Mouse (Mus musculus) midbrain, embryonic 14.5 days (tissue): ENCODE measurements around the gene Tmod4. TPM values are rescaled to one million over a fixed set of nuclear protein-coding genes. Genes with fewer than 3 reads are reported as not detected.
"Not testable (repeated sequence)": the region's sequence is repeated elsewhere in the genome, so short reads cannot be mapped to it uniquely, and the experiment has no call there.

Experiments used
- ATAC-seq: fragments of 200-750 bp; cut with Nextera tagmentation; 2 replicates; pipeline ENCODE4 v1.8.0; 2017; ENCODE audit warnings: moderate number of reproducible peaks, moderate library complexity; ENCODE audit not compliant: low FRiP score, low TSS enrichment
- DNase-seq: peaks from one replicate; pipeline ENCODE4 v3.0.0-alpha.2; 2015
- H3K27ac ChIP-seq: fragments of 300-500 bp; sonication (generic); replicated peaks from 2 replicates; pipeline ENCODE4 v1.5.1; 2014; ENCODE audit warnings: mild to moderate bottlenecking, low read depth, low read length, moderate library complexity
- H3K27me3 ChIP-seq: fragments of 300-500 bp; sonication (generic); 2 replicates; pipeline ENCODE4 v1.6.1; 2014; ENCODE audit warnings: low read length, control low read depth, mixed read lengths; ENCODE audit not compliant: control insufficient read depth, insufficient read depth
- H3K36me3 ChIP-seq: fragments of 300-500 bp; sonication (generic); 2 replicates; pipeline ENCODE4 v1.6.1; 2014; ENCODE audit warnings: low read length, control low read depth; ENCODE audit not compliant: control insufficient read depth, insufficient read depth
- H3K4me1 ChIP-seq: fragments of 300-500 bp; sonication (generic); 2 replicates; pipeline ENCODE4 v1.6.1; 2014; ENCODE audit warnings: mild to moderate bottlenecking, antibody characterized with exemption, low read length, control low read depth; ENCODE audit not compliant: control insufficient read depth, insufficient read depth
- H3K4me2 ChIP-seq: fragments of 300-500 bp; sonication (generic); 2 replicates; pipeline ENCODE4 v1.6.1; 2014; ENCODE audit warnings: mild to moderate bottlenecking, low read length, moderate library complexity
- H3K4me3 ChIP-seq: fragments of 300-500 bp; sonication (generic); replicated peaks from 2 replicates; pipeline ENCODE4 v1.5.1; 2014; ENCODE audit warnings: low read depth, low read length
- H3K9ac ChIP-seq: fragments of 300-500 bp; sonication (generic); replicated peaks from 2 replicates; pipeline ENCODE4 v1.6.1; 2014; ENCODE audit warnings: mild to moderate bottlenecking, low read length, moderate library complexity
- H3K9me3 ChIP-seq: fragments of 300-500 bp; sonication (generic); 2 replicates; pipeline ENCODE4 v1.6.1; 2016; ENCODE audit warnings: low read length, control low read depth, mixed read lengths; ENCODE audit not compliant: control insufficient read depth
- WGBS: fragments of 180-500 bp; shearing (Covaris S2); extraction: QIAGEN DNeasy Blood & Tissue Kit; methylation state at CpG from one replicate; pipeline ENCODE4 v1.1.7; 2014; 5-methylcytosine and 5-hydroxymethylcytosine counted together
- polyA plus RNA-seq: library from polyadenylated mRNA; unstranded; fragments of >200 nt; fragmentation: Nextera tagmentation; extraction: Ambion mirVana; gene quantifications from 2 replicates; pipeline ENCODE4 v1.2.1, GENCODE M21; 2014

The Tmod4 gene
- polyA plus RNA-seq, result 0.47 and 0.49 TPM in 2 replicates

DNA sequence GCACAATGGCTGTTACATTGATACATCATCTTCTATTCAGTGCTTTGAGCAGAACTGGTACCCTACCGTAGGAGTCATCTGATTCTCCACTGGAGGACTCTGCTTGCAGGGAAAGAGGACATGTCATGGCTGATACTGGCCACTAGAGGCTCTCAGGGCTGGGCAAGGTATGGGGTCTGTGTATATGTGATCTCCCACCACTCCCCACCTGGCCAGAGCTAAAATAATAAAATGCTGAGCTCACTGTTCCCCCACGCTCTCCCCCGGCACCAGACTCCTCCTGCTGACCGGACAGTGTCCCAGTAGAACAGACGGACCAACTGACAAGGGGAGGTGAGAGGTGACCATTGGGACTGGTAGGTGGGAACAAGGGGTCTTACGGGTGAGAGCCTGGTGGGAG, at the start of gene Tmod4:
Tmod4 (plus strand) TSS at position 231 of the 400 bp plus-strand sequence.
- Histone ChIP-seq H3K4me3 (no peak within 1 kb of the TSS), H3K36me3 (peaks cover 42% of the 10 kb centered on the region), H3K9ac (no peak within 1 kb of the TSS), H3K4me1 (no peaks in the 10 kb centered on the region), H3K9me3 (no peaks in the 10 kb centered on the region), H3K27me3 (no peaks in the 10 kb centered on the region), H3K4me2 (no peak within 1 kb of the TSS), H3K27ac (no peak within 1 kb of the TSS)
- ATAC-seq, result no peak
- peak; percentile 45 for DNase-seq
- WGBS, result 60% methylated on average over 6 of the region's 6 CpGs

DNA sequence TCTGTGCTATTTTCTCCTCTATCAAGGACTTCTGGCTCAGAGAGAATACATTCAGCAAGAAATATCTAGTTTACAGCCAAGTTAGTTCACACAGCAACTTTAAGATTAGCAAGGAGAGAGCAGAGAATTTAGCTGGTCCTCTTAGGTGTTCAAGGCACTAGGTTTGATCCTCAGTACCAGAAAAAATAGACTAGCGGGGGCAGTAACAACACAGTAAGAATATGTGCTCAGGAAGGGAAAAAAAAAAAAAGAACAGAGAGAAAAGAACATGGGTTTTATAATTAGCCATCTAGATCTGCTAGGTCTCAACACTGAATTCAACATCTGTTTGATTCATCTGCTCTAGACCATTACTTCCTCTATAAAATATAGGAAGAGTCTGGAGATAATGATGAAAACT, 36.2 kb upstream of the Tmod4 start:
- Histone ChIP-seq H3K27me3 (no peaks in the 10 kb centered on the region), H3K9ac (no peak overlapping the region), H3K36me3 (no peaks in the 10 kb centered on the region), H3K27ac (no peak overlapping the region), H3K4me1 (no peaks in the 10 kb centered on the region), H3K4me2 (no peak overlapping the region), H3K4me3 (no peak overlapping the region), H3K9me3 (no peaks in the 10 kb centered on the region)
- DNase-seq (no peak), ATAC-seq (no peak)
- WGBS, result 94% methylated on average over 1 of the region's 1 CpGs

DNA sequence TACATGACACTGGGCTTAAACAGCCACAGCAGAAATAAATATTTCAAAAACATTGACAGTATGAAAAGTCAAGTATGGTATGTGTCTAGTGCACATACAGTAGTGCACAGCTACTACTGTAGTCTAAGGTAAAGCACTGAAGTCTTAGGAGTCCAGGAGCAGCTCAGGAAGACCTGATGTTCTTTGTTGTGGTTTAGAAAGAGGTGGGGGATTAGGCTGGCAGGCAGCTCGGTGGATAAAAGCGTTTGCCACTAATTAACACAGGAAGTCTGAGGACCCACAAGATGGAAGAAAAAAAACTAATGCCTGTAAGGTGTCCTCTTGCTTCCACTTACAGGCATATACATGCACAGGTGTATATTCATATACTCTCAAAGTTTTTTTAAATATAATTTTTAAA, 23.4 kb upstream of the Tmod4 start:
- Histone ChIP-seq H3K9ac (no peak overlapping the region), H3K27ac (no peak overlapping the region), H3K36me3 (peaks cover 20% of the 10 kb centered on the region), H3K4me3 (no peak overlapping the region), H3K9me3 (no peaks in the 10 kb centered on the region), H3K4me1 (peaks cover 11% of the 10 kb centered on the region), H3K27me3 (no peaks in the 10 kb centered on the region), H3K4me2 (no peak overlapping the region)
- WGBS, result 41% methylated on average over 2 of the region's 2 CpGs
- no peak for DNase-seq
- ATAC-seq, result no peak

DNA sequence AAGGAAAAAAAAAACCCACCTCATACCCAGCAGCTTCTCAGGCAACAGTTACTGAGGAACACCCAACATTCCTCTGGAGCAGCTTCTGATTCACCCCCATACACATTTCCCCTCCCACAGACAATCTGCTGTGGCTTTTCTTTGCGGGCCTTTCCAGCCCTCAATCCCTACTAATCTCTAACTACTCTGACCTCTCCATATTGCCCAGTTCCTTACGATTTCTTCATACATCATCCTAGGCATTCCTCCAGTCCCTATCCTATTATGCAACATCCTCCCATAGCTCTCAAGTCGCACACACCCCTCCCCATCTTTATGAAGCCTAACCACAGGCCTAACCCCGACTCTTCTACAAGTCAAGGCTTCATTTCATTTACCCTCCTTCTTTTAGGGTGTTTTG, 19.2 kb upstream of the Tmod4 start:
- H3K9ac ChIP-seq, result peak overlapping the region; percentile 92
- no peaks in the 10 kb centered on the region for H3K9me3 ChIP-seq
- peak overlapping the region; percentile 73 for H3K4me3 ChIP-seq
- no peak overlapping the region for H3K27ac ChIP-seq
- H3K36me3 ChIP-seq, result peaks cover 10% of the 10 kb centered on the region; the same call in 1 of the 2 replicates
- peak overlapping the region; percentile 80 for H3K4me2 ChIP-seq
- no peaks in the 10 kb centered on the region for H3K27me3 ChIP-seq
- peaks cover 11% of the 10 kb centered on the region for H3K4me1 ChIP-seq
- ATAC-seq (no peak), DNase-seq (no peak)
- WGBS, result 80% methylated on average over 4 of the region's 4 CpGs

DNA sequence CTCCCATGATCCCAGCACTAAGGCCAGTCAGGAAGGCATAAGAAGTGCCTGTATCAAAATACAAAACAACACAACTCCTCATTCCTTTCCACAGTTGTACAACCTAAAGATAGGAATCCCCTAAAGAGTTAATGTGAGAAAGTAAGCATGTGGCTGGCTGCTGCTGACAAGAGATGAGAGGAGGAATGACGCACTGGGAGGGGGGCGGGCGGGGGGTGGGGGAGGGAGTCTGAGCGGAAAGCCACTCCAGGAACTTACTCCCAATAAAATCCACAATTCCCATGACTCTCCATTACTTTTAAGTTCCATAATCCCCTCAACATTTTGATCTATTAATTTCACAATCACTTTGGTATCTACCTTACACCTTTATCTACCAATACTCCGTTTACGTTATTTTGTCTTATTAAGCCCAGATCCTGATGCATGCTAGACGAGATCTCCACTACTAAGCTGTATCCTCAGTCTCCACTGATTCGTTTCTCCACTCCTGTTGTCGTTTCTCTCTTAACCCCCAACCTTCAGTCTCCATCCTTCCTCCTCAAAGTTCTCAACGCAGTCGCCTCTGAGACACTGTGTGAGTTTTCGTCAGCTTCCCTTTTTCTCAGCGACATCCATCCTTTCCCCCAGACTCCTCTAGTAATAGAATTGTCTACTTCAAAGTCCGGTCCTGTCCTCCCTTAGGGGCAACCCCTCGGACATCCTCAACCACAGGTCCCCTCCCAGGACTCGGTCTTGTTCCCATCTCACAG, 18.5 kb upstream of the Tmod4 start:
- peak; percentile 2 for DNase-seq
- peak overlapping the region; percentile 78 for H3K27ac ChIP-seq
- no peak for ATAC-seq
- WGBS, result under 1% methylated on average over 16 of the region's 16 CpGs
- H3K4me3 ChIP-seq, result peak overlapping the region; percentile 73
- no peaks in the 10 kb centered on the region for H3K9me3 ChIP-seq
- H3K4me1 ChIP-seq, result peaks cover 11% of the 10 kb centered on the region
- peak overlapping the region; percentile 80 for H3K4me2 ChIP-seq
- peak overlapping the region; percentile 92 for H3K9ac ChIP-seq
- peaks cover 10% of the 10 kb centered on the region; the same call in 1 of the 2 replicates for H3K36me3 ChIP-seq
- no peaks in the 10 kb centered on the region for H3K27me3 ChIP-seq

DNA sequence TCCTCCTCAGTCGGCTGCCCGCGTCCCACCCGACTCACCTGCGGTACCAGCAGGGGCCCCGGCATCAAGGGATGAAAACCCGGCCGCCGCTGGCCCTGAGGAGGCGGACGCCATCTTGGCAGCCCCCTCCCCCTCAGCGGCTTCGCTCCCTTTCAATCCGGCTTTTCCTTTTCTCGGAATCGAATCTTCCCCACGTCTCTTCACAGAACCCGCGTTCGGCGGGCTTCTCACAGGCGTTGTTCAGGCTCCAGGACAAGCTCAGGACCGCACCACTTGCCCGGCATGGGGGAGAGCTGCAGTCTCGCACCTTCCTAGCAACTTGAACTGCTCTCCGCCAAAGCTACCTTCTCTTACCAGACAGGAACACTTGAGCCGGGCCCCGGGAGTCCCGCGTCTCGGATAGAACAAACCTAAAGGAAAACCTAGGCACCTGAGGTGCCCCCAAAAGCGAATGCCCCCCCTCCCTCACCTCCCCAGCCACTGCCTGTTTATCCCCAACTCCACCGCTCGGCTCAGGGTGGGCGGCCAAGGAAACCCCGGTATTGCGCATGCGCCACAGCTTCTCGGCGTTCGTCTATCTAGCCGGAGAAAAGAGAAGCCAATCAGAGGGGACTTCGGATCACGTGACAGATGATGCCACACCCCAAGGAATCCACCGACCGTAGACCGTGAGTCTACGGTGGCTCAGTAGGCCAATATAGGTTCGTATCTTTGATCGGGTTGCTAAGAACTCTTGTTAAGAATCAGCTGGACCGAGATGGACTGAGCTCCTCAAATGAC, 17.7 kb upstream of the Tmod4 start, which contains the start of gene Pip5k1a:
Pip5k1a (minus strand) TSS at position 593 of the 780 bp plus-strand sequence.
- peak; percentile 92 for ATAC-seq
- DNase-seq, result peak; percentile 99
- Histone ChIP-seq H3K9me3 (no peaks in the 10 kb centered on the region), H3K27ac (peak within 1 kb of the TSS; percentile 78), H3K4me1 (peaks cover 11% of the 10 kb centered on the region), H3K4me2 (peak within 1 kb of the TSS; percentile 80), H3K36me3 (peaks cover 5% of the 10 kb centered on the region; the same call in 1 of the 2 replicates), H3K4me3 (peak within 1 kb of the TSS; percentile 73), H3K9ac (peak within 1 kb of the TSS; percentile 92), H3K27me3 (no peaks in the 10 kb centered on the region)
- under 1% methylated on average over 51 of the region's 51 CpGs for WGBS

DNA sequence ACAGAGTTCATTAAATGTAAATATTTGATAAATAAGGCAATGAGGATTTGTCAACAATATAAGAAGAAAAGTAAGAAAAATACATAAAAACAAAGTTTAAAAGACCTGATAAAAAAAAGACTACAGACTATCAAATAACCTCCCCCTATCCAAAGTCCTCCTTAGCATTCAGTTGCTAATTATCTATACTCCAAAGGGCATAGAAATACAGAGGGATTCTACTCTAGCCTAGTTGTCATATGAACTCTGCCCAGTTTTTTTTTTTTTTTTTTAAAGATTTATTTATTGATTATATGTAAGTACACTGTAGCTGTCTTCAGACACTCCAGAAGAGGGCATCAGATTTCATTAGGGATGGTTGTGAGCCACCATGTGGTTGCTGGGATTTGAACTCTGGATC, 17.0 kb upstream of the Tmod4 start:
- Histone ChIP-seq H3K4me1 (peaks cover 17% of the 10 kb centered on the region), H3K4me2 (peak overlapping the region; percentile 67), H3K4me3 (peak overlapping the region; percentile 73), H3K27ac (peak overlapping the region; percentile 78; the same call in 1 of the 2 replicates)
- not testable (repeated sequence) for DNase-seq, H3K9me3 ChIP-seq, H3K36me3 ChIP-seq, H3K27me3 ChIP-seq, ATAC-seq, H3K9ac ChIP-seq

DNA sequence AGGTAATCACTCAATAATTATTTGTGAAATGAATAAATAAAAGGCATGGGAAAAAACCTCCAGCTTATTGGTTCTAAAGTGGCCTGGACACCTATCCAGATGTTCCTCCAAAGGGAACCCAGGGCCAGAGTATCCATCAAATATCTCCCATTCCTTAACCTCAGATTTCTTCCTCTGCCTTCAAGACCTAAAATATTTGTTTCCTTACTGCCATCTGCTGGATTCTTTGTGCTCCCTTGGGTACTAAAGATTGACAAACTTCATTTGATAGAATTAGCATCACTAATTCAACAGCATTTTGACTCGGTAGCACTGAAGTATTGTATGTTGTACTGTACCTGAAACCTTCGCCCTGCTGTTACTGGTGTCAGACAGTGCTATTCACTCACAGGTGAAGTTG, 16.4 kb upstream of the Tmod4 start:
- H3K4me2 ChIP-seq, result no peak overlapping the region
- no peaks in the 10 kb centered on the region for H3K27me3 ChIP-seq
- H3K4me1 ChIP-seq, result peaks cover 22% of the 10 kb centered on the region
- 0 out of 2 replicates have a peak, but pooled peaks cover 3% of the 10 kb centered on the region for H3K36me3 ChIP-seq
- H3K27ac ChIP-seq, result no peak overlapping the region
- no peak overlapping the region for H3K9ac ChIP-seq
- 78% methylated on average over 2 of the region's 2 CpGs for WGBS
- ATAC-seq, result no peak
- H3K9me3 ChIP-seq, result no peaks in the 10 kb centered on the region
- H3K4me3 ChIP-seq, result no peak overlapping the region
- DNase-seq, result peak; percentile 31
